Mouse (Mus musculus) layer of hippocampus, adult 11-12 months (tissue): Measurements from ENCODE around the gene 6030468B19Rik.
"Not testable (repeated sequence)": the region's sequence is repeated elsewhere in the genome, so short reads cannot be mapped to it uniquely, and the experiment has no call there.

Source experiments
- DNase-seq: peaks from one replicate; pipeline ENCODE4 v3.0.0; 2022; ENCODE audit warnings: low spot score

Gene 6030468B19Rik

GRCm38 (mm10) chr11:117828888-117829604 is 31.6 kb downstream of the 6030468B19Rik start:
- no peak for DNase-seq

DNA sequence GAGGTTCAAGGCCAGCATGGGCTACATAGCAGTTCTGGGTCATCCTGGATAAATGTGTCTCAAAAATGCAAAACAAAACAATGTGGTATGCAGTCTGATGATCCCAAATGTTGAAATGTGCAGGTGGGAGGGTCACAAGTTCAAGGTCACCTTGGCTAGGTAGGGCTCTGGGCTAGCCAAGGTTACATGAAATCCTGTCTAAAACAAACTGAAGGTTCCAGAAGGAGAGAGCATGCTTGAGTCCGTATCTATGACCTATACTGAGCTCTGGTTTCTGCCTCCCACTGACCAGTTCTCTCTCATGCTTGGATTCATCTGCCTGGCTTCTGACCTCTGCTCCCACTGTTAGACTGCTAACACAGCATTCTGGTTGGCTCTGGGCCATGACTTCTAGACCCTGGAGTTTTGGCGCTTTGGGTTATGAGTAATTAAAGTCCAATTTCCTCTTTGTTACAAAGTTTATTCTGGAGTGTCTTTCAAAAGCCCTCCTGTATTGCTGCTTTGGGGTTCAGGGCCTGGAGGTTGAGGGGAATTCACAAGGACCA is 32.3 kb downstream of the 6030468B19Rik start:
- no peak for DNase-seq

DNA sequence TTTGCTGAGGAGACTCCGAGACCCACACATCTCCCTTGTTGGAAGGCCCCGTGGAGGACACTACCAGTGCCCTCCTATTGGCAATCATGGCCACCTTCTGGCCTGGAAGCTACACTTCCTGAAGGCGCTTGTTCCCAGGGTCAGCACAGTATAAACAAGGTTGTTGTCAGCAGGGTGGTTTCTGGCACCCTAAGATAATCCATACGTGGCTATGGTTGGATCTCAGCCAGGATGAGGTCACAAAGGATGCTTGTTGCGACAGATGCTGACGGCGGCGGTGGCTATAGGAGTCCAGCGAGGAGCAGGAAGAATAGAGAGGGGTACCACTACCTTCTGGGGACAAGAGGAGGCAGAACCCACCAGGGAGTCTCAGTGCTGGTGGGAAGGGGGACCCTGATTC is 32.9 kb downstream of the 6030468B19Rik start:
- DNase-seq: no peak

DNA sequence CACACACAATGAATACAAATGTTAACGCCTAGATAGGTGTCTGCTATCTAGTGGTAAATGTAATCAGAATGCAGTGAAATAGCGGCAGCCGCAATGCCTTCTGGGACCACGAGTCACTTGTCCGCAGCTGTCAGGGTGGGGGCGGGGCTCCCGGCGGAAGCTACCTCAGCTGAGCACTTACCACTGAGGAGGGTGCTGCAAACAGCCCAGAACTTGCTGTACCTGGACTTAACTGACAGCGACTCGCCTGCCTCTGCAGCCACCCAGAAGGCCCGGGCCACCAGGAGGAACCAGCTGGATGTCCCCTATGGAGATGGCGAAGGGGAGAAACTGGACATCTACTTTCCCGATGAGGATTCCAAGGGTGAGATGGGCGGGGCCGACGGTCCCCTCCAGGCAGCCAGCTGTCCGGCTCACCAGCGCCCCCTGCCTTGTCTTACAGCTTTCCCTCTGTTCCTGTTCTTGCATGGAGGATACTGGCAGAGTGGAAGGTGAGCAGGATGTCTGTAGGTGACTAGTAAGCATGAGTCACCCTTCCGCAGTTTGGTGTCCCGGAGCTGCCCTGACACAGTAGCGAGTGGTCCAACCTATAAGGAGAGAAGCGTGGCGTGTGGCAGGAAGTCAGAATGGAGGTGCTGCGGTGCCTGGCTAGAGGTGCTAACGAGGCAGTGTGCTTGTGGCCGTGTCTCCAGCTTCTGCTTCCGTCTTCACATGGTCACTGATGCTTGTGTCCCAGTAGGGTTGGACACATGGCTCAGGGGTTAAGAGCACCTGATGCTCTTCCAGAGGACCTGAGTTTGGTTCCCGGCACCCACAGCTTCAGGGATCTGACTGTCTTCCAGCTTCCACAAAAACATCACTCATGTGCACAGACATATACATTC is 34.9 kb downstream of the 6030468B19Rik start:
- DNase-seq: peak; percentile 74

DNA sequence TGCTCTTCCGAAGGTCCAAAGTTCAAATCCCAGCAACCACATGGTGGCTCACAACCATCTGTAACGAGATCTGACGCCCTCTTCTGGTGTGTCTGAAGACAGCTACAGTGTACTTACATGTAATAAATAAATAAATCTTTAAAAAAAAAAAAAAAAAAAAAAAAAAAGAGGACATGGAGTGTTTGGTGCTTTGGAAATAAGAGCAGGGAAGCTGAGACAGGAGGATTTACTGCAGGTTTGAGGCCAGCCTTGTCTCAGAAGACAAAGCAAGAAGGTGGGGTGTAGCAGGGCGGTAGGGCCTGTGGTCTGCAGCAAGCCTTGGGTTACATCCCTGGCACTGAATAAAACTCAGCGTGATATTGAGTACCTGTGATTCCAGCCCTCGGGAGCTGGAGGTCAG is 36.0 kb downstream of the 6030468B19Rik start:
- DNase-seq: not testable (repeated sequence)

GRCm38 (mm10) chr11:117834086-117834485 is 36.6 kb downstream of the 6030468B19Rik start:
- no peak for DNase-seq

DNA sequence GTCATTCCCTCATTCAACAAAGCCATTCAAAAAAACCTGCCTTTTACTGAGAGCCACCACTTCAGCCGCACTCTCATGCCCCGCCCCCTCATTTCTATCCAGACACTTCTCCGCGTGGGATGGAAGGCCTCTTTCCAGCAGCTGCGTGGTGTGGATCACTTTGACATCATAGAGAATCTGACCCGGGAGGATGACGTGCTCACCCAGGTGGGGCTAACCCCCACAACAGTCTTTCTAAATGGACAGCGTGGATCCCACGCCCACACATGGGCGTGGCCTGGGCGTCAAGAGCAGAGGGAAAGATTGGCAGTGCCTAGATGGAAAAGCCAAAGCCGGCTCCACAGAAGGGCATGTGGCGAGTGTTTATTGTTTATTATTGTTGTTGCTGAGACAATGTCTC is 38.8 kb downstream of the 6030468B19Rik start:
- no peak for DNase-seq

GRCm38 (mm10) chr11:117838572-117838971 is 41.1 kb downstream of the 6030468B19Rik start:
- no peak for DNase-seq

- DNase-seq: no peak
These were observed 41.6 kb downstream of the 6030468B19Rik start for GRCm38 (mm10) chr11:117839021-117839420.

DNA sequence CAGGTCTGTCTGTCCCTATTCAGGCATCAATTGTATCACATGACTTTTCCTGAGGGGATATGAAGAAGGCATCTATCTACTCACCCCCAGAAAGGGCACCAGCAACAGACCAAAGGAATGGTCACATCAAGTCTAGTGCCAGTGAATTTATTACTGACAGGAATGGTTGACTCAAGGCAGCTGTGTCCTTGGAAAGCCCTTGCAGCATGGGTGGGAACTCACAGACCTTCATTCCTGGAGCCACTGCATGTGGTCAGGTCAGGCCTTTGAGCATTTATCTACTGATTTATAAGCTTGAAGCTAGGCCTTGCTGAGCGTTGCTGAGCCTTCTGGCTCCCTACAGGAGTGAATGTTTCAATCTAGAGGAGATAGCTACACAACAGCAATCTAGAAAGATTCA is 43.5 kb downstream of the 6030468B19Rik start:
- DNase-seq: no peak

- no peak for DNase-seq
These were observed 46.0 kb downstream of the 6030468B19Rik start for GRCm38 (mm10) chr11:117843434-117843833.

- DNase-seq: no peak
These were observed 47.5 kb downstream of the 6030468B19Rik start for GRCm38 (mm10) chr11:117844997-117845396.

DNA sequence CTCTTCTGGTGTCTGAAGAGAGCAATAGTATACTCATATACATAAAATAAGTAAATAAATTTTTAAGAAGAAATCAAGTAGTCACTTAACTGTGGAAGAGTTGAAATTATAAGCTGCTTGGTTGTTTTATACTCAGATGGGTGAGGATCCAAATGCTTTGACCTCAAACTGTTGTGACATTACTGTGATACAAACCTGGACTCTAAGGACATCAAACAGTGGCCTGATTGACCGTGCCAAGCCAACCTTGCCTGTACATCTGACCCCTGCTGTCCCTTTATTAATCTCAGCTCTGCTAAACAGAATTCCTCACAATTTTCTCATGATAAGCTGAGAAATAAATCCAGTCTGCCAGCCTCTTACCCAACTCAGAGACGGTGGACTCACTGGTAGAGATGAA is 48.2 kb downstream of the 6030468B19Rik start:
- no peak for DNase-seq

- no peak for DNase-seq
These were observed 49.2 kb downstream of the 6030468B19Rik start for GRCm38 (mm10) chr11:117846640-117847039.

GRCm38 (mm10) chr11:117847593-117848215 is 50.2 kb downstream of the 6030468B19Rik start:
- no peak for DNase-seq

- DNase-seq: peak; percentile 38
These were observed 51.0 kb downstream of the 6030468B19Rik start for GRCm38 (mm10) chr11:117848271-117848984.

GRCm38 (mm10) chr11:117848985-117849671 is 51.7 kb downstream of the 6030468B19Rik start, which contains the start of gene Birc5:
TSS of gene Birc5 (plus strand) at chr11:117849251.
- peak; percentile 97 for DNase-seq

DNA sequence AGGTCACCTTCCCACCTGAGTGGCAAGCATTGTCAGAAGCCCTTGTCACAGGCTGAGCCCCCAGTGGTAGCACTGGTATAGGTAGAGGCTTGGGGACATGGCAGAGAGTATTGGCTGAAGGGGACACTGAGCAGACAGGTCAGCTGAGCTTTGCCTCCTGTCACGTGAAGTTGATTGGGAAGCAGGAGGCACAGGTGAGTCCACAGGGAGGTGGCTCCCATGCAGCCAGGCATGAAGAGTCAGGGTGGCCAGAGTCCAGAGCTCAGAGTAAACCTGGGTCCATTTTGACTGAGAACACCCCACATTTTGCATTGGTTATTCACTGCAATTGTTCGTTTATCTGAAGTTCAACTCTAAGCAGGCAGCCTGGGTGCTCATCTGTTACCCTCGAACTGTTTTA is 55.4 kb downstream of the 6030468B19Rik start:
- DNase-seq: no peak

- no peak for DNase-seq
These were observed 56.8 kb downstream of the 6030468B19Rik start for GRCm38 (mm10) chr11:117854241-117854640.

DNA sequence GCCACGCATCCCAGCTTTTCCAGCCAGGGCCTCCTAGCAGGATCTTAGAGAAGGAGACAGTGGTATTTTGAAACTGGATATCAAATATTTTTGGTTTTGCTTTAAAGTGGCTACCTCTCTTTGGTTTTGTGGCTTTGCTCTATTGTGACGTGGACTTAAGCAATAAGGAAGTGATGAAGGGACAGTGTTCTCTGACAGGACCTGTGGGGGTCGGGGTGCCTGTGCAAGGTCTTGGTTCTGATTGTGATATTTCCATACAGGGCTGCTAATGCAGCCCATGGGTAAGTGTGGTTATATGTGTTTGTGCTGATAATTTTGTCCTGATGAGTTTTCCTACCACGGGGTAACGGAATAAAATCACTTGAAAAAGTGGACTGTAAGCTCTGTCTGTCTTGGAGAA is 57.9 kb downstream of the 6030468B19Rik start:
- DNase-seq: no peak

DNA sequence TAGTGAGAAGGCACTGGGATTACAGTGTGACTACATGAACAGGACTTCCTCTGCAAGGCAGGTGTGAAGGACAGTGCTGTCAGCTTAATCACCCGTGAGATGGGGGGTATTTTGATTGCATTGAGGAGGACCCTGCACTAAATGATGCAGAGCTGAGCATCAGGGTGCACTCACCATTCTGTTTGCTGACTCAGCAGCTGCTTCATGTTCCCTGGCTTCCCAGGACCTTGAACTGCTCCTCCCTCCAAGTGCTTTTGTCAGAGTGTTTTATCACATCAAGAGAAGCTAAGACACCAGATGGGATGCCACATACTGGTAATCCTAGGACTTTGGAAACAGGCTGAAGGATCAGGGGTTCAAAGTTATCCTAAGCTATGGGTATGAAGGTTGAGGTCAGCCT is 58.5 kb downstream of the 6030468B19Rik start:
- no peak for DNase-seq
